Comparison of ENCODE assay signal across 26 mouse cellular contexts in genomic region chr17:50420690-50421089, GRCm38 (mm10).
"Had no signal": no experiment of that assay in that cellular context is flagged by ENCODE, and none has a peak within 500 bp of the region (broad histone marks: within the 10 kb centered on the region; RNA-seq: fewer than 3 reads in every experiment).

No protein-coding gene starts in this region.

- H3K4me1 ChIP-seq: heart, embryonic 10.5 days; heart, embryonic 12.5 days; hindbrain, embryonic 10.5 days; hindbrain, embryonic 12.5 days; hindbrain, embryonic 13.5 days; hindbrain, embryonic 15.5 days; intestine, embryonic 15.5 days; kidney, embryonic 15.5 days had no signal

- H3K4me3 ChIP-seq: heart, embryonic 10.5 days; heart, embryonic 12.5 days; heart, embryonic 13.5 days; heart, embryonic 15.5 days; hindbrain, embryonic 10.5 days; hindbrain, embryonic 12.5 days; hindbrain, embryonic 13.5 days; hindbrain, embryonic 15.5 days; intestine, embryonic 15.5 days; kidney, embryonic 15.5 days; layer of hippocampus, adult 2 months had no signal

- H3K4me2 ChIP-seq: heart, embryonic 11.5 days; heart, embryonic 12.5 days; heart, embryonic 13.5 days; heart, embryonic 15.5 days; hindbrain, embryonic 12.5 days; hindbrain, embryonic 13.5 days; hindbrain, embryonic 14.5 days; hindbrain, embryonic 15.5 days; intestine, embryonic 15.5 days; kidney, embryonic 15.5 days had no signal

- H3K27ac ChIP-seq: heart, embryonic 10.5 days; heart, embryonic 13.5 days; heart, embryonic 15.5 days; hindbrain, embryonic 10.5 days; hindbrain, embryonic 12.5 days; hindbrain, embryonic 13.5 days; hindbrain, embryonic 14.5 days; hindbrain, embryonic 15.5 days; hindbrain, postnatal 0 days; intestine, embryonic 15.5 days; kidney, embryonic 15.5 days; kidney, postnatal 0 days; layer of hippocampus, adult 2 months had no signal

- H3K27me3 ChIP-seq: heart, embryonic 12.5 days; heart, embryonic 13.5 days; heart, embryonic 15.5 days; hindbrain, embryonic 12.5 days; hindbrain, embryonic 13.5 days; hindbrain, embryonic 15.5 days; intestine, embryonic 15.5 days; kidney, embryonic 15.5 days had no signal

- H3K9ac ChIP-seq: heart, embryonic 12.5 days; heart, embryonic 13.5 days; heart, embryonic 15.5 days; hindbrain, embryonic 12.5 days; hindbrain, embryonic 13.5 days; hindbrain, embryonic 14.5 days; hindbrain, embryonic 15.5 days; intestine, embryonic 15.5 days; kidney, embryonic 15.5 days had no signal

- DNase-seq: heart, postnatal 10 days; heart, postnatal 36 days; heart, postnatal 4 days; kidney, adult 11 months; kidney, adult 18-20 months; kidney, adult 2 months; kidney, adult 8-10 months; kidney, adult 9 months; kidney, postnatal 14 days; layer of hippocampus, adult 9-11 months; layer of hippocampus, postnatal 36 days had no signal

- H3K9me3 ChIP-seq: heart, embryonic 10.5 days; heart, embryonic 15.5 days; hindbrain, embryonic 12.5 days; hindbrain, embryonic 13.5 days; hindbrain, embryonic 15.5 days; intestine, embryonic 15.5 days had no signal

- H3K36me3 ChIP-seq: heart, embryonic 10.5 days; heart, embryonic 12.5 days; heart, embryonic 13.5 days; heart, embryonic 15.5 days; hindbrain, embryonic 10.5 days; hindbrain, embryonic 12.5 days; hindbrain, embryonic 13.5 days; hindbrain, embryonic 15.5 days; intestine, embryonic 15.5 days; kidney, embryonic 15.5 days had no signal
